Mouse (Mus musculus) heart, postnatal 4 days (tissue): ENCODE measurements at regions not wholly inside any gene's neighbourhood (a gene's known extent, or its start where the extent isn't known, plus 50 kb on each side); places are given as distances from the start of the nearest gene placed in this dataset.

Source experiments
- DNase-seq: peaks from one replicate; pipeline ENCODE4 v3.0.0; 2021

DNA sequence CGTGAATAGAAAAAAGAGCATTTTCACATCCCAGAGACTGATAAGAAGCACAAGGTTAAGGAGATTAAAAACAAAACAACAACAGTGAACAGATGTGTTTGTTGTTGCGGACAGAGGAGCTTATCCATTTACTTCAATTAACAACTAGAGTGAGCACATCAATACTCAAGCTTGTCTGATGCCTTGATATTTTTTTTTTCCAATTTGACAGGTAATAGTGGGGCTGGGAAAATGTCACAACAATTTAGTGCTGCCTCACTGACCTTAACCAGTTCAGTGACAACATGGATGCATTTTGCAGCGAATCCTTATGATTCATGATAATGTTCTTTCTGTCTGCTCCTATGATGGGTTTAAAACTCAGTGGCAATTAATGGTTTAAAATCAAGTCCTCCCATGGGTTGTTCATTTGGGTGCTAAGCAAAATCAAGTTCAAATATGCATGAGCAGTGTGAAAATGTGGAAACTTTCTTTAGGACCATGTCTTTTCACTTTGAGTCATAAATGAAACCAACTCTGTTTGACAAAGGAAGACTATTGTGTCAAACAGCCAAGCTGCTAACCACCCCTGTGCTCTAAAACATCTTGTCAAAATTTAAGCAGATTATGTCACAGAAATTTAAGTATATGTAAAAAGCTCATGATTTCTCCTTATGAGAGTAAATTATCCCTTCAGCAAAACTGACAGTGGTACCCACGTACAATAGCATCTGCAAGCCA, 641.0 kb downstream of the Car8 start:
- DNase-seq: no peak

GRCm38 (mm10) chr4:7596116-7596515, 642.7 kb downstream of the Car8 start:
- DNase-seq: no peak

GRCm38 (mm10) chr4:7583851-7584250, 655.0 kb downstream of the Car8 start:
- no peak for DNase-seq

DNA sequence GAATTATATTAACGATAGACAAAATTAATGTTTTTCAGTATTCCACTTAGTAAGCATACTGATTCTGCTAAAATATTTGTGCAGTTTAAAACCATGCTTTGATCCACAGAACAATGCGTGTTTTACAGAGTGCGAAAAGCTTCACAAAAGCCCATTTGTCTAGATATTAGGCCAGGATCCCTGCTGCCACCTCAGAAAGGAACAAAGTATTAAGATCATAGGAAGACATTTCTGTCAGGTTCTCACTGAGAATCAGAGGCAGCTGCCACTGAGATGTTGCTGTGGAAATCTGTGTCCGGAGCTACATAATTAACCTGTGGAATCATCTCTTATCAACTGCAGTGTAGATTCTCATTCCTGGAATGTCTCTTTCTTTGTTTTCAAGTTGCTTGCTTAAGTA, 656.9 kb downstream of the Car8 start:
- DNase-seq: no peak

- DNase-seq: no peak
Observed at GRCm38 (mm10) chr4:7581220-7581916, 657.5 kb downstream of the Car8 start.

DNA sequence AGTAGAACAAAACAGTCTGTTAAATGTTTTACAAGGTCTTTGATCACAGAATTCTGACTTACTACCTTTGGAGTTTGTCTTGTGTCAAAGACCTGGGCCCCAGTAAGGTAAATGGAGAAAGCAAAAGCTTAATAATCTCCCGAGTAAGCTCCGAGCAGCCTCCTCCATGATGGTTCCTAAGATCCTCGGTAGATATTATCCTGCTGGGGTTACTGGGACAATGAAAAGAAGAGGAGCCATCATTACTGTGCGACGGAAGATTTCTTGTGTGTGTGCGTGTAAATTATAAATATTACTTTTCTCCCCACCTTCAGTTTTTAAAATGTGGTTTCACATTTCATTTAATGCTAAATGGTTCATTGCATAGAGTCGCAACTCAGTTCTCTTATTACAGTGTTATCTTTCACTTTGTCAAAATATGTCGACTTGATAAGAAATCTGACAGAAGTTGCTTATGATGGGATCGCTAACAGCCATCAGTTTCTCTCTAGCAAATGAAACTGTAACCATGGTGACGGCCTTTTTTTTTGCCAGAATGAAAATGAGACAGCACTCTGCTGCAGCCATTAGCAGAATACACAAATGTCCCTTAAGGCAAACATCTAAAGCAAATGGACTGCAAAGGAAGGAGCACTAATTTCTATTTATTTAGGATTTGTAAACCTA, 658.2 kb downstream of the Car8 start:
- DNase-seq: no peak

DNA sequence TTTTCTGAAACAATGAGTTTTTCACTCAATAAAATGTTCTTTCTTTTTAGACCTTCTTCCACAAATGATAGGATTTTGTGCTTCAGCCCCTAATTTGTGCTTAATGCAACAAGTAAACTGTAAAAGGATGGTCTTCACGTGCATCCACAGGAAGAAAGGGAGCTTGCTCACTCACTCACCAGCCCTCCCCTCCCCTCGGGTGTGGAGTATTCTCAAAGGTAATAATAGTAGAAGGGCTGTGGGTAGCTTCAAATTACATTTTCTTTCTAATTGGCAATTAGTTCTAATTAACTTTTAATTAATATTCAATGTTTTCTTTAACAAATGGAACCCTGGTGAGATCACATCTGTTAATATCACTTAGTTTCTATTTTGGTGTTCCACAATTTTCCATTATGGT, 664.8 kb downstream of the Car8 start:
- no peak for DNase-seq

GRCm38 (mm10) chr4:7567687-7568393, 671.0 kb downstream of the Car8 start:
- no peak for DNase-seq

DNA sequence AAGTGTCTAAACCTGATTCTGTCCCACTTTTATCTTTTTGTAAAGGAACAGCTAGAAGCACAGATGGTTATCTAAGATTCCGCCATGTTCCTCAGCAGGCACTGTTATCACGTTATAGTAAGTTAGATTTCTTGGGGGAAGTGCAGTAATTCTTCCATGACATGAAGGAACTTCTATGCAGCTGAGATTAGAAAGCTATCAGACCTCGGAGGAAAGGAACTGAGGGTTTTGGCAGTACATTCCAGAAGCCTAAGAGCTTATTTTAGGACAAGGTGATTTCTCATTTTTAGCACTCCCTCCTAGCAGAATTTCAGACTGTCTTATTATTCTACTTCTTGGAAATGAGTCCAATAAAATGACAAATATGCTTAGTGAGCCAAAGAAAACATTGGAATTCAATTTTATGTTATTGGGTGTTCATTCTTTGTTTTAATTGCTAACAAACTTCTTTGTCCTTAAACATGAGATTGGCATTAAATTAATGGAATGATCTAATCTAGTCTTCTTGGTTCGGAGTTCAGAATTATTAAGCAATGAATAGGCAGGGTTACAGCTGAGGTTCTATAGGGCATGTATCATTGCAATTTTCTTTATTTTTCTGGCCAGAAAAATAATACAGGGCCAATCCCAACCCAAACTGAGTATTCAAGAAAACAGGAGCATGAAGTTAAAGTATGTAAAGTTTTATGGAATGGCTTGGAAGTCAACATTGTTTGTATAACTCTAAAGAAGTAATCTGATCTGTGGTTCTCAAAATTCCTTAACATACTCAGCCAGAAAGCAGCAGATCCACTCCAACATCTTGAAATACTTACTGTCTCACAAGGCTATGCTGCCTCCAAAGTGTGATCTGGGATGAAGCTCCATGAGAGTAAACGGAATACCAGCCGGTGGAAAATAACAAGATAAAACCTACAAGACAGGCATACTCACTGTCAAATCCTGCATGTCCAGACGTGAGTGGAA, 678.7 kb downstream of the Car8 start:
- DNase-seq: no peak

DNA sequence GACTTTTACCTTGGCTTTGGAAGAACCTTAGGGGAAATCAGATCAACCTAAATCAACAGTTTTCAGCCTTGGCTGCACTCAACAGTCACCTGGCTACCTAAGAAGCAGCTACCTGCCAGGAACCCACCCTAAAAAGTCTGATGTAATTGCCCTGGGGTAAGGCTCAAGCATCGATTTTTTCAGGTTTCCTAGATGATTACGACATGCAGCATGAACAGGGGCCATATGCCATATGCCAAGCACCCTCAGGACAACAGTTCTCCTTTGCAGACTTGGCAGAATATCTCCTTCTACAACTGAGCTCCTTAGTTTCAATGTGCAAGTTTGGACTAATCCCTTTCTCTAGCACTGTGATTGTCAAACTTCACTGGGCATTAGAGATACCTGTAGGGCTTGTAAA, 680.1 kb downstream of the Car8 start:
- no peak for DNase-seq

GRCm38 (mm10) chr4:7534301-7534700, 704.5 kb downstream of the Car8 start:
- DNase-seq: no peak

DNA sequence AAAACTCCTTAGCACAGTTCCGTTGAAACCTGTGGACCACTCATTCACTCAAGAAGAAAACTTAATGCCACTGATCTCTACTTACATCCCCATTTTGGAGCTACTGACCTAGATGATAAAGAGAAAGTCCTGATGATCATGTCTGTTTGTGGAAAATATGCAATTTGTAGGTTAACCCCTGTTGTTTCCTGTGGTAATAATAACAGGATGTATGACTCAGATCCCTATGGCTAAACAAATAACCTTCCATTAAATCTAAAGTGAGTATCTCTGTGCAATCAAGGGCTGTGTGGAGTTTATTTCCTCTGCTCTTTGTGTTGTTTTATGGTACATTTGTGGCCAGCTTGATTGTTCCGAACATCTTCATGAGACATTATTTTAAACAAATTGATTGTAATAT, 711.1 kb downstream of the Car8 start:
- DNase-seq: no peak

DNA sequence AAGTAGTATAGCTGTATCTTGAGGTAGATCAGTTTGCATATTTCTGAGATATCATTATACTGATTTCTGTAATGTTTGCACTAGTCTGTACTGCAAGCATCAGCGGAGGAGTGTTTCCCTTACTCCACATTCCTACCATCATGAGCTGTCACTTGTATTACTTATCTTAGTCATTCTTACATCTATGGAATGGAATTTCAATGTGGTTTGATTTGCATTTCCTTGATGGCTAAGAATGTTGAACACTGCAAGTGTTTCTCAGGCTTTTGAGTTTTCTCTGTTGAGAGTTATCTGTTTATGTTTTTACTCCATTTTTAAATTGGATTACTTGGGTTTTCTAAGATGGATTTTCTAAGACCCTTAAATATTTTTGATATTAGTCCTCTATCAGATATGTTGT, 725.8 kb downstream of the Car8 start:
- DNase-seq: no peak

DNA sequence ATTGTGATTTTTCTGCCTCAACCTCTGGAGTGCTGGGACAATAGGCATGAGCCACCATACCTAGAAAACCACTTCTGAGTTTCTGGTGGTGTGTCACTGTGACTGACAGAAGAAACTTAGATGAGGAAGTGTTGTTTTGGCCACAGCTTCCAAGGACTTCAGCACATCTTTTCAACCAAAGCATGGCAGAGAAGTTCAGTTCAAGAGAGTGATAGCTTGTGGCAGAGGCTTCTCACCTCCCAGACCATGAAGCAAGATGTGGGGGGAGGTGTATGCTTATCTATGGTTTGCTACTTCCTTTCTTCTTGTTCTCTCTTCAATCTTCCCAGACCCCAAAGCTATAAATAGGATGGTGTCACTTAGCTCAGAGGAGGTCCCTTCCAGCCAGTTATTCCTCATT, 753.3 kb downstream of the Car8 start:
- DNase-seq: no peak

GRCm38 (mm10) chr4:7455130-7455529, 783.7 kb downstream of the Car8 start:
- no peak for DNase-seq

GRCm38 (mm10) chr4:7452678-7453077, 786.2 kb downstream of the Car8 start:
- no peak for DNase-seq

DNA sequence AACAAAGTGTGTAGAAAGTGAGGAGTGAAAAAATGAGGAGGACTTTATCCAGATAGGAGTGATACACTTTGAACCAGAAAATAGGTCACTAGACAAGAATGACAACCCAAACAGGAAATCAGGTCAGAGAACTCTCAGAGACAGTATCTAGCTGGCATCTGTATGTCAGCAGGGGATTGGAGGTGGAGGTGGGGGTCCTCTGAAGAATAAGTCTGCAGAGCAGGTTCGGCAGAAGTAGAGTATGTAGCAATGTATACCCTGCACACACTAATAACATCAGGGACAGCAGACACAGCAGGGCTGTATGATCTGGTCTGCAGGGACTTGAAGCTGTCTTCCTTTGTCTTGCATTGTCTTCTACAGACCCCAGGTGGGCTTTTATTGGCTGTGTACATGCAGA, 787.9 kb downstream of the Car8 start:
- DNase-seq: no peak

- DNase-seq: no peak
Observed at GRCm38 (mm10) chr4:7429308-7429707, 809.5 kb downstream of the Car8 start.

DNA sequence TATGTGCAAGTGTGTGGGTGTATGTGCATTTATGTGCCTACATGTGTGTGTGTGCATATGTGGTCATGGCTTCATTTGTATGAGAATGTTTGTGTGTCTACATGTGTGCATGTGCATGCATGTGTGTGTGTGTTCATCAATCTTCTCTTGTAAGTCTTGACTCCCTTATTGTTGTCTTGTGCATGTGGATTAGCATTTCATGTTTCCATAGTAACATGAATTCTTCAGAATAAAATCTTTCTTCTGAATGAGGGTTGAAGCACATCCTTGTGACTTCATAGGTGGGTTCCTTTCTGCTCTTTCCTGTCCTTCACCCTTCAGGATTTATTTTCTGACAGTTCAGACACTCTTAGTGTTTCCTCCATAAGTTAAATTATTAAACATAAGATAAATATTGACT, 814.8 kb downstream of the Car8 start:
- no peak for DNase-seq

GRCm38 (mm10) chr4:7423204-7423603, 815.6 kb downstream of the Car8 start:
- no peak for DNase-seq

DNA sequence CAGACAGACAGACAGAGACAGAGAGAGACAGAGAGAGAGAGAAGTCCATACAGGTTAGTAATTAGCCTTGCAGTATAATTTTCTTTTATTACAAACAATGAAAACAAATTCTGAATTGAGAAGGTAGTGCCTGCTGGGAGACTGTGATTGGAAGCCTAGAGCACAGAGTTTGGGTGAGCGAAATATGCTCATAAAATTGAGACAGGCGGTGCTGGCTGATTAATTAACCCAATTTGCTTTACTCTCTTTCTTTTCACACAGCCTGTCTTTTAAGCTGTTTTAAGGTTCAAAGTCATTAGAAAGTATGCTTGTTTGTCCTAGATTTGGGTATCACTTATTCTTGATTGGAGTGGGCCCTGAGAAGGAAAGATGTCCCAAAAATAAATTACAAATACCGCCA, 816.1 kb downstream of the Car8 start:
- no peak for DNase-seq

DNA sequence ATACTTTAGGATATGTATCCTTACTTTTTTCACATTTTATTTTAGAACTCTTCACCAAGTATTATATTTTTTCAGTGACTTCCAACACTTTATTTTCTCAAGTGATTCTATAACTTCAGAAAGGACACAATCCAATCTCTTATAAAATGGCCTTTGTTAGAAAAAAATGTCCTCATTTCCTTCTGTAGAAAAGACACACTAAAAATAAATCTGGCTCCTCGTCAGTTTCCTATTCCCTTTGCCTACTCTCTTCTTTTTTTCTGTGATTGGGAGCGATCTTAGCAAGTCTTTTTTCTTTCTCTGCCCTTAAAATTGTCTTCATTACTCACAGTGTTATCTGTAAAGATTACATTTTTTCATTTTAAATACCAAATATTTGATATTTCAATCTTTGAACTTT, 824.5 kb downstream of the Car8 start:
- no peak for DNase-seq
